Mouse (Mus musculus) thymus, postnatal 4 days (tissue): ENCODE results near the gene Daam1.
"Not testable (repeated sequence)": the region's sequence is repeated elsewhere in the genome, so short reads cannot be mapped to it uniquely, and the experiment has no call there.

Source experiments
- DNase-seq: peaks from one replicate; pipeline ENCODE4 v3.0.0; 2021

Daam1 gene

DNA sequence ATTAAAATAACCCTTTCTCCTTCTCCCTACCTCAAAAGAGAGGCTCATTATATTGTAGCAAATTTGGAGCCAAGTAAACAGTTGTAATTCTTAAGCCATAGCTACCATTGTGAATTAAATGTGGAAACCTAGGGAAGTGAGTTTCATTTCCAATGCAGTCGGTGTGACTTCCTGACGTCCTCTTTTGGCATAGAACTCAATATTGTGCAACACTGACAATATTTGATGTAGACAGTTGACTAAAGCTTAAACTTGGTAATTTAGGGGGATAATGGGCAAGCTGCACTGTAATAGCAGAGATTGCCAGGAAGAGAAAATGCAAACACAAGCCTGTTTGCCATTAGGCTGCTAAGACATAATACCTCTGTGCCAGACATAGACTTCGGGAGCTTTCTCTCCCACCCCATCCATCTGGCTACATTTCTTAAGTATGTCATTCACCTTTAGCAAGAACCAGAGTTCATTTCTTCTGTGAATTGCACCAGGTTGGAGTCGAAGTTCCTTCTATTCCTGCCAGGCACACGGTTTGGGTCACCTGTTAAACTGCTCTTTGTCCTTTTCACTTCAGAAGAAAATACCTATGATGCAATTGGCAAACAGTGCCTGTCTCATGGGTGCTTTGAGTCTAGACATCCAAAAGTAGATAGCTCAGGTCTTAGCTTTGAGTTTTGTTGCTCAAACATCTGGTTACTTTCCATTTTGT is 5.2 kb downstream of the Daam1 start:
- DNase-seq: no peak

GRCm38 (mm10) chr12:71836776-71837175 is 5.9 kb downstream of the Daam1 start:
- no peak for DNase-seq

GRCm38 (mm10) chr12:71837576-71837975 is 6.7 kb downstream of the Daam1 start:
- DNase-seq: no peak

DNA sequence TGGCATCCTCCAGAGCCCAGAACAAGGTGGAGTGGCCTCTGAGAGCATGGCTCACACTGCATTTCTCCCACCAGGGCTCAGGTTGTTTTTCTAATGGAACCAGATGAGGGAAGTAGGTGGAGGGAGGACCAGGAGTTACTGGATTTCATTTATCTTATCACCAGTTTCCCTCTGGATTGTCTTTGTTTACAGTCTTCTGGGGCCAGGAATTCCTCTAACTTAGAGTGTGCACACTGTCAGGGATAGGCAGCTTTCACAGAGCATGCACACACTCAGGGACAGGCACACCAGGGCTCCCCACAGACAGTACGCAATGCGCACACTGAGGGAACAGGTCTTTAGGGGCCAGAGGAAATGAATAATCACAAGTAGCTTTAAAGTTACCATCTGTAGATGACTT is 7.4 kb downstream of the Daam1 start:
- DNase-seq: no peak

- DNase-seq: no peak
These were observed 8.8 kb downstream of the Daam1 start for GRCm38 (mm10) chr12:71839653-71840052.

GRCm38 (mm10) chr12:71840430-71841186 is 9.7 kb downstream of the Daam1 start:
- no peak for DNase-seq

GRCm38 (mm10) chr12:71842006-71842405 is 11.1 kb downstream of the Daam1 start:
- no peak for DNase-seq

GRCm38 (mm10) chr12:71842588-71842987 is 11.7 kb downstream of the Daam1 start:
- DNase-seq: no peak

DNA sequence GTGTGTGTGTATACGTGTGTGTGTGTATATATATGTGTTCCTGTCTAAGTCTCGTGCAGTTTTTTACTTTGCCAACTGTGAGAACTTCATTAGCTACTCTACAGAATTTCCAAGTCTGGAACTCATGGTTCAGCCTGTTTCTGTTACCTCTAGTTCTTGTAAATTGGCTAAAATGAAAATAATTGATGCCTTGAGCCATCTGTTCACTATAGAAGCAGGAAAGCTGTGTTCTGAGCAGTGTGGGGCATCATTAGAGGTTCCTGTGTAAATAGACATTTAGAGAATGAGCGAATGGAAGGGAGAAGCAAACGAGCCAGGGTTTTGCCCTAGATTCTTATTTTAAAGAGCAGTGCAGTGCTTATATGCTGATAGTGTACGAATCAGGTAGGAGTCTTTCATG is 14.6 kb downstream of the Daam1 start:
- no peak for DNase-seq

- not testable (repeated sequence) for DNase-seq
These were observed 15.5 kb downstream of the Daam1 start for GRCm38 (mm10) chr12:71846416-71846815.

GRCm38 (mm10) chr12:71847024-71847423 is 16.1 kb downstream of the Daam1 start:
- DNase-seq: not testable (repeated sequence)

GRCm38 (mm10) chr12:71847617-71848016 is 16.7 kb downstream of the Daam1 start:
- DNase-seq: no peak

GRCm38 (mm10) chr12:71848037-71848776 is 17.3 kb downstream of the Daam1 start:
- DNase-seq: no peak

GRCm38 (mm10) chr12:71849051-71849450 is 18.2 kb downstream of the Daam1 start:
- no peak for DNase-seq

GRCm38 (mm10) chr12:71850135-71850534 is 19.3 kb downstream of the Daam1 start:
- no peak for DNase-seq

- DNase-seq: no peak
These were observed 21.8 kb downstream of the Daam1 start for GRCm38 (mm10) chr12:71852678-71853077.

DNA sequence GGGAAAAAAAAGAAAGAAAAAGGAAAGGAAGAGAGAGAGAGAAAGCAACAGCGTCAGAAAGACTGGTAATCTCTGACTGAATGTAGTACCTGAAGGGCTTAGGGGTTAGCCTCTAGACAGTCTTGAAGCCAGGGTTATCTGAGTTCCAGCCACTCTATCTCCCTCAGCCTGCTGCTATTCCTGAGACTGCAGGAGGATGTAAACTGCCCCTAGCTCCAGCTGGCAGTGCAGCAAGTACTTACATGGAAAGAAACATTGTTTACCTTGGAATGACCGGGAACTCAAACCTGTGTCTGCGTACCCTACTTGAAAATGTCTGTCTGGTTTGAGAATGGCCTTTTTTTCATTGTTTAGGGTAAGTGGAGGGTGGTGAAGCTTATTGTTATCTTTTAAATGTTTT is 22.8 kb downstream of the Daam1 start:
- no peak for DNase-seq

DNA sequence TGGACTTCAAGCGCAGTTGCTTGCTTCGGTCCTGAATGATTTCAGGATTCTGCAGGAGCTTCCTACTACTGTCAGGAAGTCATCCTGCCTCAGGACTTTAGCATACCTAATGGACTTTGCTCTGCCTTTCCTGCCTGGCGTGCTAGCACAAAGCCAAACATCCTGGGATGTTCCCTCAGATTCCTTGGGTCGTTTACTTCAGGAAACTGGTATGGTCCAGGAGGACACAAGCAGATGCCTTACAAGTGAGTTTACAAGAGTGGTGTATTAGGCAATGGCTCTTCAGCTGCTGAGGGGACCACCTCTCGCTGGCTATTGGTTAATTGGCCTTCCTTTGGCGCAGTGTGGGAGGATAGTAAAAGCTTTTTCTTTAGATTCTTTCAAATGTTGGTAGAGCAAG is 23.3 kb downstream of the Daam1 start:
- DNase-seq: no peak

- DNase-seq: no peak
These were observed 25.0 kb downstream of the Daam1 start for GRCm38 (mm10) chr12:71855730-71856479.

DNA sequence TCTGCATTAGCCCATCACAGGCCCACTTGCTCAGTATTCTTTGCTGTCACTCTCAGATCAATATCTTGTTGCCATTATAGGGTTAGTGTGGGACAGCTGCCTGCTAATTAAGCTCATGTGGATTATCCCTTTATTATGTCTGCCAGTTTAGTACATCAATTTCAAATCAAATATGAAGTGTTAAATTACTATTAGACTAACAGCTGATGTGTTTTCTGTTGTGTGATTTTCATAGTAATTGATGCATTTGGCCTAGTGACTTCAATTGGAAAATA is 25.5 kb downstream of the Daam1 start:
- no peak for DNase-seq

- DNase-seq: no peak
These were observed 28.2 kb downstream of the Daam1 start for GRCm38 (mm10) chr12:71859096-71859495.

- DNase-seq: no peak
These were observed 33.1 kb downstream of the Daam1 start for GRCm38 (mm10) chr12:71863846-71864543.

DNA sequence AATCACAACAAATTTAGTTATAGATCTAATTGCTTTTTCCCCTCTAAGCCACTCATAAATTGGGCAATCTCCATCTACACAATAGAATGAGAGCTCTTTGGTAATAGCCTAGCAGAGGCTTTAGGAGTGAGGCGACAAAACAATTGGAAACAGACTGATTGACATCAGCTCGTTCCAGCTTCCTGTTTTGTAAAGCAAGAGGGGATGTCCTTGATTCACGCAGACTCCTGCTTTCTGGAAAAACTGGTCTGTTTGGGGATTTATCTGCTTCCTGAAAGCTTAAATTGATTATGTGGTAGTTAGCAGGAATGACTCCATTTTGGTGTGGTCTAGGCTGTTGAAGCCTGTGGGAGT is 33.6 kb downstream of the Daam1 start:
- no peak for DNase-seq
